Mouse (Mus musculus) midbrain, postnatal 0 days (tissue): Measurements from ENCODE around the gene Pard3b. TPM values are rescaled to one million over a fixed set of nuclear protein-coding genes. Genes with fewer than 3 reads are reported as not detected.

ENCODE experiments used
- ATAC-seq: fragments of 200-750 bp; cut with Nextera tagmentation; 2 replicates; pipeline ENCODE4 v1.8.0; 2017; ENCODE audit warnings: moderate number of reproducible peaks, mild to moderate bottlenecking, moderate TSS enrichment, moderate library complexity; ENCODE audit not compliant: low FRiP score
- DNase-seq: peaks from one replicate; pipeline ENCODE4 v3.0.0-alpha.2; 2015; ENCODE audit warnings: low spot score
- H3K27ac ChIP-seq: fragments of 300-500 bp; sonication (generic); 2 replicates; pipeline ENCODE4 v1.5.1; 2014; ENCODE audit warnings: low read depth, mild to moderate bottlenecking, low read length, mixed read lengths
- H3K27me3 ChIP-seq: fragments of 300-500 bp; sonication (generic); 2 replicates; pipeline ENCODE4 v1.6.1; 2014; ENCODE audit warnings: low read length, control low read depth, mixed read lengths; ENCODE audit not compliant: insufficient read depth
- H3K36me3 ChIP-seq: fragments of 300-500 bp; sonication (generic); 2 replicates; pipeline ENCODE4 v1.6.1; 2014; ENCODE audit warnings: low read length, control low read depth, mixed read lengths; ENCODE audit not compliant: insufficient read depth
- H3K4me1 ChIP-seq: fragments of 300-500 bp; sonication (generic); 2 replicates; pipeline ENCODE4 v1.6.1; 2014; ENCODE audit warnings: mild to moderate bottlenecking, control low read depth, antibody characterized with exemption, low read length, mixed read lengths; ENCODE audit not compliant: insufficient read depth
- H3K4me2 ChIP-seq: fragments of 300-500 bp; sonication (generic); 2 replicates; pipeline ENCODE4 v1.6.1; 2014; ENCODE audit warnings: low read depth, mild to moderate bottlenecking, low read length, mixed read lengths; ENCODE audit not compliant: poor library complexity, severe bottlenecking
- H3K4me3 ChIP-seq: fragments of 300-500 bp; sonication (generic); 2 replicates; pipeline ENCODE4 v1.5.1; 2014; ENCODE audit warnings: low read depth, mild to moderate bottlenecking, low read length, moderate library complexity
- H3K9ac ChIP-seq: fragments of 300-500 bp; sonication (generic); replicated peaks from 2 replicates; pipeline ENCODE4 v1.6.1; 2014; ENCODE audit warnings: mild to moderate bottlenecking, low read length, moderate library complexity, mixed read lengths; ENCODE audit not compliant: poor library complexity, severe bottlenecking
- H3K9me3 ChIP-seq: fragments of 300-500 bp; sonication (generic); 2 replicates; pipeline ENCODE4 v1.6.1; 2016; ENCODE audit warnings: low read length, control low read depth
- CTCF ChIP-seq: IDR thresholded peaks from 2 replicates; pipeline ENCODE4 v1.5.1; 2016; ENCODE audit warnings: antibody characterized with exemption, mild to moderate bottlenecking
- WGBS: fragments of 180-500 bp; shearing (Covaris S2); extraction: QIAGEN DNeasy Blood & Tissue Kit; methylation state at CpG from one replicate; pipeline ENCODE4 v1.1.7; 2014; 5-methylcytosine and 5-hydroxymethylcytosine counted together
- polyA plus RNA-seq: library from polyadenylated mRNA; unstranded; fragments of >200 nt; fragmentation: Nextera tagmentation; extraction: Ambion mirVana; gene quantifications from 2 replicates; pipeline ENCODE4 v1.2.1, GENCODE M21; 2015
- total RNA-seq: library from RNA; depleted of rRNA; stranded (reverse); fragments of >200 nt; gene quantifications from 2 replicates; pipeline ENCODE4 v1.2.3, GENCODE M21; 2014

The Pard3b gene
- total and polyA plus RNA-seq, 2 experiments from 2014 or later: 5.3 to 7.0 TPM

GRCm38 (mm10) chr1:62334196-62334595 lies 695.6 kb downstream of the Pard3b start:
- Histone ChIP-seq H3K36me3 (no peaks in the 10 kb centered on the region), H3K27ac (no peak overlapping the region), H3K27me3 (no peaks in the 10 kb centered on the region), H3K4me1 (no peaks in the 10 kb centered on the region), H3K9ac (no peak overlapping the region), H3K4me3 (no peak overlapping the region), H3K4me2 (no peak overlapping the region), H3K9me3 (no peaks in the 10 kb centered on the region)
- TF ChIP-seq CTCF: no peak
- DNase-seq (no peak), ATAC-seq (no peak)
- 56% methylated on average over 5 of the region's 5 CpGs for WGBS

GRCm38 (mm10) chr1:62340261-62340660 lies 701.6 kb downstream of the Pard3b start:
- H3K4me2 ChIP-seq: no peak overlapping the region
- TF ChIP-seq CTCF: no peak
- no peak overlapping the region for H3K27ac ChIP-seq
- no peak for DNase-seq
- H3K36me3 ChIP-seq: no peaks in the 10 kb centered on the region
- no peaks in the 10 kb centered on the region for H3K4me1 ChIP-seq
- no peaks in the 10 kb centered on the region for H3K9me3 ChIP-seq
- ATAC-seq: no peak
- H3K27me3 ChIP-seq: no peaks in the 10 kb centered on the region
- H3K9ac ChIP-seq: no peak overlapping the region
- 83% methylated on average over 1 of the region's 1 CpGs for WGBS
- no peak overlapping the region for H3K4me3 ChIP-seq

GRCm38 (mm10) chr1:62344286-62344685 lies 705.7 kb downstream of the Pard3b start:
- 47% methylated on average over 4 of the region's 4 CpGs for WGBS
- TF ChIP-seq CTCF: no peak
- Histone ChIP-seq H3K36me3 (no peaks in the 10 kb centered on the region), H3K4me1 (no peaks in the 10 kb centered on the region), H3K9ac (no peak overlapping the region), H3K4me2 (no peak overlapping the region), H3K4me3 (no peak overlapping the region), H3K9me3 (no peaks in the 10 kb centered on the region), H3K27me3 (no peaks in the 10 kb centered on the region), H3K27ac (no peak overlapping the region)
- DNase-seq (peak; percentile 8), ATAC-seq (no peak)

- 56% methylated on average over 4 of the region's 4 CpGs for WGBS
- H3K27ac ChIP-seq: no peak overlapping the region
- no peak for DNase-seq
- ATAC-seq: no peak
- no peaks in the 10 kb centered on the region for H3K9me3 ChIP-seq
- H3K4me3 ChIP-seq: no peak overlapping the region
- no peak overlapping the region for H3K9ac ChIP-seq
- TF ChIP-seq CTCF: no peak
- no peak overlapping the region for H3K4me2 ChIP-seq
- no peaks in the 10 kb centered on the region for H3K36me3 ChIP-seq
- H3K4me1 ChIP-seq: no peaks in the 10 kb centered on the region
- H3K27me3 ChIP-seq: no peaks in the 10 kb centered on the region
These were observed 709.7 kb downstream of the Pard3b start for GRCm38 (mm10) chr1:62348371-62348770.

- no peak for TF ChIP-seq CTCF
- H3K27me3 ChIP-seq: no peaks in the 10 kb centered on the region
- H3K4me2 ChIP-seq: no peak overlapping the region
- no peak for ATAC-seq
- H3K4me1 ChIP-seq: no peaks in the 10 kb centered on the region
- H3K9ac ChIP-seq: no peak overlapping the region
- 34% methylated on average over 4 of the region's 4 CpGs for WGBS
- H3K36me3 ChIP-seq: no peaks in the 10 kb centered on the region
- no peak for DNase-seq
- no peak overlapping the region for H3K4me3 ChIP-seq
- no peak overlapping the region for H3K27ac ChIP-seq
- no peaks in the 10 kb centered on the region for H3K9me3 ChIP-seq
These were observed 716.9 kb downstream of the Pard3b start for GRCm38 (mm10) chr1:62355496-62355895.

- Histone ChIP-seq H3K27me3 (no peaks in the 10 kb centered on the region), H3K9ac (no peak overlapping the region), H3K4me1 (no peaks in the 10 kb centered on the region), H3K4me2 (no peak overlapping the region), H3K27ac (no peak overlapping the region), H3K4me3 (no peak overlapping the region), H3K9me3 (no peaks in the 10 kb centered on the region), H3K36me3 (no peaks in the 10 kb centered on the region)
- ATAC-seq (no peak), DNase-seq (no peak)
- no peak for TF ChIP-seq CTCF
- WGBS: 87% methylated on average over 7 of the region's 7 CpGs
These were observed 735.9 kb downstream of the Pard3b start for GRCm38 (mm10) chr1:62374427-62375050.
